Mouse (Mus musculus): ENCODE results near the gene Tekt2. TPM values are rescaled to one million over a fixed set of nuclear protein-coding genes. Genes with fewer than 3 reads are reported as not detected.

The Tekt2 gene
- polyA plus RNA-seq, 1 experiment = 507 TPM

DNA sequence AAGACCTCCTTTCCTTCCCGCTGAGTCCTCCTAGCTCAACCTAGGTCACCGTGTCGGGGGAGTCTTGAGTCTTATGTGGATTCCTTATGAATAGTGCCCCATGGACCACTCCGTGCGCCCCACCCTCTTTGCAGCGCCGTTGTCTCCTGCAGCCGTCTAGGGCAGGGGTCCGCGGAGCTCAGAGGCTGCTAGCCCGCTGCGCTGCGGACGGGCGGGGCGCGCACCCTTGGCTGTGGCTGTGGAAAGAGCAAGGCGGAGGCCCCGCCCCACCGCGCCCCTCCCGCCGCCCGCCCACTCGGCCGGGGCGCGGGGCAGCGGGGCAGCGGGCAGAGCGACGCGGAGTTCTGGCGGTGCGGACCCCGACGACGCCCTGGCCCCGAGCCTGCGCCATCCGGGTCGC lies 39.0 kb downstream of the Tekt2 start, which contains the start of gene Col8a2:
Col8a2 (plus strand) TSS at position 302 of the 400 bp plus-strand sequence.
- Histone ChIP-seq H3K4me1 (ENCODE audit: control insufficient read depth, insufficient read depth, low read length) (peaks cover 9% of the 10 kb centered on the region), H3K36me3 (ENCODE audit: control insufficient read depth, insufficient read depth, low read length) (no peaks in the 10 kb centered on the region), H3K4me3 (ENCODE audit: control insufficient read depth, low read depth, low read length) (peak within 1 kb of the TSS; percentile 71), H3K27ac (ENCODE audit: control insufficient read depth, insufficient read depth, low read depth, low read length) (no peak within 1 kb of the TSS), H3K27me3 (ENCODE audit: control insufficient read depth, insufficient read depth, low read length) (no peaks in the 10 kb centered on the region)
- TF ChIP-seq CTCF (IDR thresholded peaks at IDR 0.05; ENCODE audit: control insufficient read depth, insufficient read depth, insufficient replicate concordance, low read depth, low read length) (no peak), POLR2A (IDR thresholded peaks at IDR 0.05; ENCODE audit: control insufficient read depth, low read depth, low read length) (no peak)

DNA sequence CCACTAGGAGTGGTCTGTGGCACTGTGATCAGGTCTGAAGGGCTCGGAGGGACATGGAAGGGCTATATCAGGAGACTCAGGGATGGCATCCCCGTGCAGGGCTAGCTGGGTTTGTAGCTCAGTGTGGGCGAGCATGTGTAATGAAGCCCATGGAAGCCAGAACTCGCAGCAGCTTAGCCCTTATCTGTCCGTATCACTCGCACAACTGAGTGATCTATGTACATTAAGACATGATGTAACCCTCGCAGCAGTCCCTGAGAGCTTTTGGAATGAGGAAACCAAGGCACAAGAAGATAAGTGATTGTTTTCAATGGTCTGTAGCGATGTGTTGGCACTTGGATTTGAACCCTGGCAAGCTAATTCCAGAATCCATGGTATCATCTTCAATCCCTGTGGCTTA lies 41.9 kb downstream of the Tekt2 start:
- TF ChIP-seq CTCF (IDR thresholded peaks at IDR 0.05; ENCODE audit: control insufficient read depth, insufficient read depth, insufficient replicate concordance, low read depth, low read length) (no peak), POLR2A (IDR thresholded peaks at IDR 0.05; ENCODE audit: control insufficient read depth, low read depth, low read length) (no peak)
- Histone ChIP-seq H3K4me3 (ENCODE audit: control insufficient read depth, low read depth, low read length) (no peak overlapping the region), H3K4me1 (ENCODE audit: control insufficient read depth, insufficient read depth, low read length) (peaks cover 9% of the 10 kb centered on the region), H3K27me3 (ENCODE audit: control insufficient read depth, insufficient read depth, low read length) (no peaks in the 10 kb centered on the region), H3K36me3 (ENCODE audit: control insufficient read depth, insufficient read depth, low read length) (no peaks in the 10 kb centered on the region), H3K27ac (ENCODE audit: control insufficient read depth, insufficient read depth, low read depth, low read length) (no peak overlapping the region)

DNA sequence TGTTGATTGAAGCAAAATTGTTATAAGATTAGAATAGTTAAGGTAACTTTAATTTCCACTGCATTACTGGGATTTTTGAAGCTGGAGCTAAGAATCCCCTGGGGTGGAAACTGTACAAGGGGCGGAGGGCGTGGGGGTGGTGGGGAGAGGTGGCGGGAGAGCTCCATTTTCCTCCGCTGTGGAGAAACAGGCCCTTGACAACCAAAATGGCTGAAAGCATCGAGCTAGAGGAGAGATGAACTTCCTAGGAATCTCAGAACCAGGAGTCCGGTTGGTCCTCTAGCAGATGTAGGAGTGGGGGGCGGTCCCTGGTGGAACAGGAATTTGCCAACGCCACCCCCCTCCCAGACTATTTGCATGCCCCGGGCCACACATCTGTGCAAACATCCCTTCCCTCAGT lies 43.8 kb downstream of the Tekt2 start:
- Histone ChIP-seq H3K36me3 (ENCODE audit: control insufficient read depth, insufficient read depth, low read length) (no peaks in the 10 kb centered on the region), H3K27me3 (ENCODE audit: control insufficient read depth, insufficient read depth, low read length) (no peaks in the 10 kb centered on the region), H3K27ac (ENCODE audit: control insufficient read depth, insufficient read depth, low read depth, low read length) (no peak overlapping the region), H3K4me1 (ENCODE audit: control insufficient read depth, insufficient read depth, low read length) (peaks cover 7% of the 10 kb centered on the region), H3K4me3 (ENCODE audit: control insufficient read depth, low read depth, low read length) (no peak overlapping the region)
- TF ChIP-seq CTCF (IDR thresholded peaks at IDR 0.05; ENCODE audit: control insufficient read depth, insufficient read depth, insufficient replicate concordance, low read depth, low read length) (no peak), POLR2A (IDR thresholded peaks at IDR 0.05; ENCODE audit: control insufficient read depth, low read depth, low read length) (no peak)

GRCm38 (mm10) chr4:126278961-126279360 lies 46.5 kb downstream of the Tekt2 start:
- no peaks in the 10 kb centered on the region for H3K27me3 ChIP-seq (ENCODE audit: control insufficient read depth, insufficient read depth, low read length)
- H3K27ac ChIP-seq (ENCODE audit: control insufficient read depth, insufficient read depth, low read depth, low read length) = no peak overlapping the region
- H3K36me3 ChIP-seq (ENCODE audit: control insufficient read depth, insufficient read depth, low read length) = no peaks in the 10 kb centered on the region
- peaks cover 2% of the 10 kb centered on the region; the same call in 1 of the 2 replicates for H3K4me1 ChIP-seq (ENCODE audit: control insufficient read depth, insufficient read depth, low read length)
- TF ChIP-seq CTCF (IDR thresholded peaks at IDR 0.05; ENCODE audit: control insufficient read depth, insufficient read depth, insufficient replicate concordance, low read depth, low read length) = no peak
- TF ChIP-seq POLR2A (IDR thresholded peaks at IDR 0.05; ENCODE audit: control insufficient read depth, low read depth, low read length) = no peak
- no peak overlapping the region for H3K4me3 ChIP-seq (ENCODE audit: control insufficient read depth, low read depth, low read length)

DNA sequence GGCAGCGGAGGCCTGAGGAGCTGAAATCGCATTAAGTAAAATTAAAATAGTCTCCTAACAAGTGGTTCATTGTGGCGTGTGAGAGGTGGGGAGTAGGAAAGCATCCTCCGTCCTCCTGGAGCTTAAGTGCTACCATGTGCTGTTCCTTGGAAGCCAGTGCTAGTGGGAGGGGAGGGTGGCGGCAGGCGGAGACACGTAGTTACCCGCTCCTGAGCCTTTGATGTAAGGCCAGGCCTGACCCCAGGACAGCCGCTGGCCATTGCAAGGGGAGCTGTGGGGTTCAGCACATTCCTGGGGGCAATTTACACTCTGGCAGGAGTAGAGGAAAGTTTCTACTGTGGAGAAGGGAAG lies 46.9 kb downstream of the Tekt2 start:
- TF ChIP-seq CTCF (IDR thresholded peaks at IDR 0.05; ENCODE audit: control insufficient read depth, insufficient read depth, insufficient replicate concordance, low read depth, low read length) = no peak
- no peak for TF ChIP-seq POLR2A (IDR thresholded peaks at IDR 0.05; ENCODE audit: control insufficient read depth, low read depth, low read length)
- Histone ChIP-seq H3K27me3 (ENCODE audit: control insufficient read depth, insufficient read depth, low read length) (no peaks in the 10 kb centered on the region), H3K4me3 (ENCODE audit: control insufficient read depth, low read depth, low read length) (no peak overlapping the region), H3K36me3 (ENCODE audit: control insufficient read depth, insufficient read depth, low read length) (no peaks in the 10 kb centered on the region), H3K4me1 (ENCODE audit: control insufficient read depth, insufficient read depth, low read length) (peaks cover 2% of the 10 kb centered on the region; the same call in 1 of the 2 replicates), H3K27ac (ENCODE audit: control insufficient read depth, insufficient read depth, low read depth, low read length) (no peak overlapping the region)

- no peak overlapping the region for H3K27ac ChIP-seq (ENCODE audit: control insufficient read depth, insufficient read depth, low read depth, low read length)
- peaks cover 2% of the 10 kb centered on the region; the same call in 1 of the 2 replicates for H3K4me1 ChIP-seq (ENCODE audit: control insufficient read depth, insufficient read depth, low read length)
- H3K36me3 ChIP-seq (ENCODE audit: control insufficient read depth, insufficient read depth, low read length) = no peaks in the 10 kb centered on the region
- TF ChIP-seq POLR2A (IDR thresholded peaks at IDR 0.05; ENCODE audit: control insufficient read depth, low read depth, low read length) = no peak
- peak; percentile 42; the same call in 1 of the 2 replicates for TF ChIP-seq CTCF (IDR thresholded peaks at IDR 0.05; ENCODE audit: control insufficient read depth, insufficient read depth, insufficient replicate concordance, low read depth, low read length)
- H3K27me3 ChIP-seq (ENCODE audit: control insufficient read depth, insufficient read depth, low read length) = no peaks in the 10 kb centered on the region
- no peak overlapping the region for H3K4me3 ChIP-seq (ENCODE audit: control insufficient read depth, low read depth, low read length)
Observed at GRCm38 (mm10) chr4:126277906-126278564, 47.5 kb downstream of the Tekt2 start.

GRCm38 (mm10) chr4:126275681-126276131 lies 49.8 kb downstream of the Tekt2 start:
- H3K36me3 ChIP-seq (ENCODE audit: control insufficient read depth, insufficient read depth, low read length) = no peaks in the 10 kb centered on the region
- peaks cover 2% of the 10 kb centered on the region; the same call in 1 of the 2 replicates for H3K4me1 ChIP-seq (ENCODE audit: control insufficient read depth, insufficient read depth, low read length)
- H3K27me3 ChIP-seq (ENCODE audit: control insufficient read depth, insufficient read depth, low read length) = no peaks in the 10 kb centered on the region
- no peak for TF ChIP-seq CTCF (IDR thresholded peaks at IDR 0.05; ENCODE audit: control insufficient read depth, insufficient read depth, insufficient replicate concordance, low read depth, low read length)
- TF ChIP-seq POLR2A (IDR thresholded peaks at IDR 0.05; ENCODE audit: control insufficient read depth, low read depth, low read length) = no peak
- no peak overlapping the region for H3K4me3 ChIP-seq (ENCODE audit: control insufficient read depth, low read depth, low read length)
- H3K27ac ChIP-seq (ENCODE audit: control insufficient read depth, insufficient read depth, low read depth, low read length) = no peak overlapping the region
